Mouse (Mus musculus) midbrain, embryonic 11.5 days (tissue): ENCODE data around the gene Kank4. TPM values are rescaled to one million over a fixed set of nuclear protein-coding genes. Genes with fewer than 3 reads are reported as not detected.
"Not testable (repeated sequence)": the region's sequence is repeated elsewhere in the genome, so short reads cannot be mapped to it uniquely, and the experiment has no call there.

Experiments
- ATAC-seq: fragments of 200-750 bp; cut with Nextera tagmentation; 2 replicates; pipeline ENCODE4 v1.8.0; 2017; ENCODE audit warnings: moderate TSS enrichment, moderate library complexity; ENCODE audit not compliant: low FRiP score
- DNase-seq: peaks from one replicate; pipeline ENCODE4 v3.0.0; 2015; ENCODE audit warnings: low spot score; ENCODE audit errors: missing footprints
- H3K27ac ChIP-seq: fragments of 300-500 bp; sonication (generic); 2 replicates; pipeline ENCODE4 v1.5.1; 2014; ENCODE audit warnings: low read depth, low read length
- H3K27me3 ChIP-seq: fragments of 300-500 bp; sonication (generic); 2 replicates; pipeline ENCODE4 v1.6.1; 2014; ENCODE audit warnings: mild to moderate bottlenecking, low read length, moderate library complexity, mixed read lengths; ENCODE audit not compliant: control insufficient read depth, insufficient read depth
- H3K36me3 ChIP-seq: fragments of 300-500 bp; sonication (generic); 2 replicates; pipeline ENCODE4 v1.6.1; 2014; ENCODE audit warnings: mild to moderate bottlenecking, low read length, moderate library complexity, mixed read lengths; ENCODE audit not compliant: control insufficient read depth, insufficient read depth
- H3K4me1 ChIP-seq: fragments of 300-500 bp; sonication (generic); 2 replicates; pipeline ENCODE4 v1.6.1; 2014; ENCODE audit warnings: low read length; ENCODE audit not compliant: control insufficient read depth, insufficient read depth
- H3K4me2 ChIP-seq: fragments of 300-500 bp; sonication (generic); 2 replicates; pipeline ENCODE4 v1.6.1; 2014; ENCODE audit warnings: mild to moderate bottlenecking, moderate library complexity
- H3K4me3 ChIP-seq: fragments of 300-500 bp; sonication (generic); 2 replicates; pipeline ENCODE4 v1.5.1; 2014; ENCODE audit warnings: low read depth, low read length
- H3K9ac ChIP-seq: fragments of 300-500 bp; sonication (generic); 2 replicates; pipeline ENCODE4 v1.6.1; 2014; ENCODE audit warnings: low read length
- H3K9me3 ChIP-seq: fragments of 300-500 bp; sonication (generic); 2 replicates; pipeline ENCODE4 v1.6.1; 2016; ENCODE audit warnings: low read length; ENCODE audit not compliant: control insufficient read depth
- WGBS: fragments of 180-500 bp; shearing (Covaris S2); extraction: QIAGEN DNeasy Blood & Tissue Kit; methylation state at CpG from one replicate; pipeline ENCODE4 v1.1.7; 2014; 5-methylcytosine and 5-hydroxymethylcytosine counted together
- polyA plus RNA-seq: library from polyadenylated mRNA; unstranded; fragments of >200 nt; fragmentation: Nextera tagmentation; extraction: Ambion mirVana; gene quantifications from 2 replicates; pipeline ENCODE4 v1.2.1, GENCODE M21; 2014

The Kank4 gene
- polyA plus RNA-seq, 1 experiment from 2014 or later: 0.98 TPM

DNA sequence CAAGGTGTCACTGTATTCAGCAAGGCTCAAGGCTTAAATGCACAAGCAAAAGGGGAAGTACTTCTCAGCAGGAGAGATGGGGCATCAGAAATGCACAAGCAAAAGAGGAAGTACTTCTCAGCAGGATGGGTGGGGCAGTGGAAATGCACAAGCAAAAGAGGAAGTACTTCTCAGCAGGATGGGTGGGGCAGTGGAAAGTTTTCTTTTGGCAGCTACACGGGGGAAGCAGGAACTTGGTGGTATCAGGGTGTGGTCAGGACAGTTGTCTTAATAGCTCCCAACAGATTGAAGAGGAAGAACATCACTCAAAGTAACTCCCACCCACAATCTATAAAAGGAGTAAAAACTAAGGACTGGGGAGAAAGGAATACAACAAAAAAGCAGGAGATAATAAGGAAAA is 33.1 kb upstream of the Kank4 start:
- not testable (repeated sequence) for H3K36me3 ChIP-seq, H3K9me3 ChIP-seq, ATAC-seq, H3K27ac ChIP-seq, H3K9ac ChIP-seq, H3K27me3 ChIP-seq, DNase-seq, H3K4me1 ChIP-seq, H3K4me2 ChIP-seq, H3K4me3 ChIP-seq
- whole genome bisulfite sequencing: 86% methylated on average over 1 of the region's 1 CpGs

DNA sequence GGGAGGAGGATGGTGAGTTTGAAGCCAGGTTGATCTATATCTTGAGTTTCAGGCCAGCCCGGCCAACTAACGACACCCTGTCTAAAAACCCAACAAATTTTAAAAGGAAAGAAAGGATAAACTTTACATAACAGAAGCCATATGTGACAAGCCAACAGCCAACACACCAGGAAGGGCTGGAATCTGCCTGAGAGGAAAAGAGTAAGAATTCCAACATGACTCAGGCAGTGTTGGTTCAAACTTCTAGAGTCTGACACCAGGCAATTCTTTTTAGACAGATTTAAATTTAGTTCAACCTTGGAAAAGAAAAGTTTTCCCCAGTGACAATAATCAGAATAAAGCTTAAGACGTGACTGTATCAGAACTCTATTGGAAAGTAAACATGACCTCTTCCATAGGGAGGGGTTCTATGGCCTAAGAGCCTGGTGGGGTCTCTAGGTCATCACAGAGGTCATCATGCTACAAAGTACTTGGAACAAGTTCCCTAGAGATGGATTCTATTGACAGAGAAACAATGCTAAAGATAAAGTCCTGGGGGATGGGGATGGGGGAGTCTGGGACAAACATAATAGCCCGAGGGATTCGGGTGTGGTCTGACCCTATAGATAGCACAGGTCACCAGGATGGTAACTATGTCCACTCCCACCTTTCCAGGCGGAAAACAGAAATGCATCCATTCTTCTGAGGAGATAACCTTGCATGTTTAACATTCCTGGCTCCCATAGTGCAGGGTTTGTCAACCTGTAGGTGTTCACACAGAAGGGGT is 30.0 kb upstream of the Kank4 start:
- no peak overlapping the region for H3K27ac ChIP-seq
- 75% methylated on average over 6 of the region's 6 CpGs for WGBS
- H3K4me1 ChIP-seq: no peaks in the 10 kb centered on the region
- DNase-seq (no peak), ATAC-seq (no peak)
- no peak overlapping the region for H3K4me3 ChIP-seq
- H3K36me3 ChIP-seq: no peaks in the 10 kb centered on the region
- H3K9ac ChIP-seq: no peak overlapping the region
- no peaks in the 10 kb centered on the region for H3K9me3 ChIP-seq
- no peak overlapping the region for H3K4me2 ChIP-seq
- H3K27me3 ChIP-seq: no peaks in the 10 kb centered on the region

DNA sequence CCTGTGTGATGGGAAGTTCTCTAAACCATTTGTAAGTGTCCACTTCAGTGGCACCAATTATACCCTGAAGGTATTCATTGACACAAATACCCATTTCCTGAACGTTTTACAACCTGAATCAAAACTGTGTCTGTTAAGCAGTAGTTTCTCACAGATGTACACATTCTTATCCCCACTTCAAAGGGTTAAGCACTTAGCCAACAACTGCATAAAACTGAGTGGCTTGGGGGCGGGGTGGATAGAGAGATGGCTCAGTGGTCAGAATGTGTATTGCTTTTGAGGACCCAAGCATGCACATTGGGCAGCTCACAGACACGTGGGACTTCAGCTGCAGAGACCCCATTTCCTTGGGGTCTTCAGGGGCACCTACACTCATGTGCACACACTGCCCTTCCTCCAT is 29.1 kb upstream of the Kank4 start:
- DNase-seq: no peak
- Histone ChIP-seq H3K36me3 (no peaks in the 10 kb centered on the region), H3K27ac (no peak overlapping the region), H3K4me1 (no peaks in the 10 kb centered on the region), H3K27me3 (no peaks in the 10 kb centered on the region), H3K4me2 (no peak overlapping the region), H3K9ac (no peak overlapping the region), H3K4me3 (no peak overlapping the region), H3K9me3 (no peaks in the 10 kb centered on the region)
- 57% methylated on average over 3 of the region's 3 CpGs for WGBS
- no peak for ATAC-seq

DNA sequence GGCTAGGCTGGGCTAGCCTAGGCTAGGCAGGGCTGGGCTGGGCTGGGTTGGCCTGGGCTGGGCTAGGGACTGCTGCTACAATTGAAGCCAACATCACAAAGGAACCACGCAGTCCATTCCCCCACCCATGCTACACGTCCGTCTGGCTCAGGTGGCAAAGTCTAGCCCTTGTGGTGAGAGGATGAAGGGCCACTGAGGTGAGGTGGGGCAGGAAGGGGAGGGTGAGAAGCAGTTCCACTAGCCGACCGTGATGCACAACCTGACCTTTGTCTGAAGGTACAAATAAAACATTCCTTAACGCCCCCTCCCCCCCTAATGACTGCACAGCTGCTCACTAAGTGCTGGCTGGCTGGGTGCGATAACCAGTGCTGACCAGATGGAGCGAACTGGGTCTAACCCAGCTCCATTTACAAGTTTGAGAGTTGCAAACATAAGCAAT is 28.4 kb upstream of the Kank4 start:
- WGBS: 79% methylated on average over 8 of the region's 8 CpGs
- H3K9me3 ChIP-seq: no peaks in the 10 kb centered on the region
- H3K27ac ChIP-seq: no peak overlapping the region
- H3K27me3 ChIP-seq: no peaks in the 10 kb centered on the region
- no peak overlapping the region for H3K9ac ChIP-seq
- H3K4me1 ChIP-seq: peaks cover 2% of the 10 kb centered on the region; the same call in 1 of the 2 replicates
- no peaks in the 10 kb centered on the region for H3K36me3 ChIP-seq
- no peak overlapping the region for H3K4me2 ChIP-seq
- no peak for ATAC-seq
- DNase-seq: no peak
- no peak overlapping the region for H3K4me3 ChIP-seq

DNA sequence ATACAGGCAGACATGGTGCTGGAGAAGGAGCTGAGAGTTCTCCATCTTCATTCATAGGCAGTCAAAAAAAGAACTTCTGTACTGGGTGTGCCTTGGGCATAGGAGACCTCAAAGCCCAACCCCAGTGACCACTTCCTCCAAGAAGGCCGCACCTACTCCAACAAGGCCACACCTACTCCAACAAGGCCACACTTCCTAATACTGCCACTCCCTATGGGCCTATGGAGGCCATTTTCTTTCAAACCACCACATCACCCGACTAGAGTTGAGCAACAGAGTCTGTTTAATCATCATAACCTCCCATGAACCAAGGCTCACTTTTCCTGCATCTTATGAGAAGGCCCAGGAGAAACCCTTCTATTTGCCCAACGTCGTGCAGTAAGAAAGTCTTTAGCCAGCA is 27.9 kb upstream of the Kank4 start:
- H3K9me3 ChIP-seq: no peaks in the 10 kb centered on the region
- ATAC-seq (no peak), DNase-seq (no peak)
- H3K4me1 ChIP-seq: peaks cover 6% of the 10 kb centered on the region; the same call in 1 of the 2 replicates
- H3K36me3 ChIP-seq: no peaks in the 10 kb centered on the region
- no peaks in the 10 kb centered on the region for H3K27me3 ChIP-seq
- H3K27ac ChIP-seq: no peak overlapping the region
- H3K9ac ChIP-seq: no peak overlapping the region
- no peak overlapping the region for H3K4me3 ChIP-seq
- WGBS: 85% methylated on average over 4 of the region's 4 CpGs
- no peak overlapping the region for H3K4me2 ChIP-seq

DNA sequence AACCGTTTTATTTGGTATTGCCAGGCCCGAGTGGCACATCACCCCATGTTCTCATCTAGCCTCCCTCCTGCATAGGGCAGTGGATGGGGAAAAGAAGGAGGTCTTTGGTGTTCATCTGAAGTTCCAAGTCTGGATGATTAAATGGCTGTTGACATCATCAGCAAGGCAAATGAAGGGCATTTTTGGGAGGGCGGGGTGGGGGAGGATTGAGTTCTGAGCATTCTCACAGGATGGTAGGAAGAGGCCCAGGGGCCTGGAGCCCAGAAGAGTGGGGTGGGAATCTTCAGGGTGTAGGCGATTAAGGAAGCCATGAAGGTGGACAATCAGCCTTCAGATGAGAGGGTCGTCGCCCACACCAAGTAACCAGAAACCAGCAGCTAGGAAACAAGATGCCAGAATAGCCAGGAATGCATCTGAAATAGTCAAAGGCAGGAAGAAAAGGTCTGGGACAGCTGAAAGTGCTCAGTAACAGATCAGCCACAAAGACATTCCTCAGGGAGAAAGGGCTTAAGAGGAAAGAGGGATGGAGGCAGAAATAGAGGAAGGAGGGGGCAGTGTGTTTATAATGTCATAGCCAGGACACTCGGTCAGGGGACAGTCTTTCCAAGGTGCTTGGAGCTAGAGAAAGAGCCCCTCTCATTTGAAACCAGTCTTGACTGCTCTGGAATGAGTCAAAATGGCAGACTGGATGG is 26.7 kb upstream of the Kank4 start:
- H3K27ac ChIP-seq: no peak overlapping the region
- H3K9me3 ChIP-seq: no peaks in the 10 kb centered on the region
- H3K4me1 ChIP-seq: peaks cover 6% of the 10 kb centered on the region; the same call in 1 of the 2 replicates
- H3K36me3 ChIP-seq: no peaks in the 10 kb centered on the region
- no peak overlapping the region for H3K9ac ChIP-seq
- ATAC-seq (no peak), DNase-seq (no peak)
- 78% methylated on average over 7 of the region's 7 CpGs for WGBS
- no peaks in the 10 kb centered on the region for H3K27me3 ChIP-seq
- H3K4me2 ChIP-seq: no peak overlapping the region
- no peak overlapping the region for H3K4me3 ChIP-seq

DNA sequence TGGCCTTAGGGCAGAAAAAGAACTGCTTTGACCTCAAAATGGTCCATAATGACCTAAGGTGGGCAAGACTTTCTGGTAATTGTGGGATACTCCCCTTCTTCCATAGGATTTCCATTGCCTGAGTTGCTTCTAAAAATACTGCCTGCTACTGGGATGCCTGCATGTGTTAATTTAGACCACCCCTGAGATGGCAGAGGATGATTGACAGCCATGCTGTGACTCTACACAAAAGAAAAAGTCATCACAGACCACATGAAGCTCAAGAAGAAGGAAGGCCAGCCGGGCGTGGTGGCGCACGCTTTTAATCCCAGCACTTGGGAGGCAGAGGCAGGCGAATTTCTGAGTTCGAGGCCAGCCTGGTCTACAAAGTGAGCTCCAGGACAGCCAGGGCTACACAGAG is 23.9 kb upstream of the Kank4 start:
- ATAC-seq, DNase-seq, H3K4me1 ChIP-seq, H3K27me3 ChIP-seq, H3K4me2 ChIP-seq, H3K4me3 ChIP-seq, H3K27ac ChIP-seq, H3K9ac ChIP-seq, H3K36me3 ChIP-seq, H3K9me3 ChIP-seq: not testable (repeated sequence)
- 81% methylated on average over 4 of the region's 6 CpGs for WGBS

DNA sequence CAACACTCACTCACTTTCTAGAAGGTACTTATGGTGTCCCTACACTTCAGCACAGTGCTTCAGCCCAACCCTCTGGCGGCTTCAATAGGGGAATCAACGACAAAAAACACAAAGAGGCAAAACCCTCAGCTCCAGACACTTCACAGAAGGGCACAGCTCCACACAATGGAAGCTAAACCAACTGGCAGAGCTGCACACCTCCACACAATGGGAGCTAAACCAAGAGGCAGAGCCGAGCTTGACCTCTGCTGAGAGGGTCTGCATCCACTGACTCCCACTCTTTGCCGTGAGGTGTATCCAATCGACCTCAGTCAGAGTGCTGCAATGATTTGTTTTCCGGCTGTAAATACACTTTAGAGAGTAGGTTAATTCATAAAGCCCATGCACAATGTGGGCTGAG is 23.2 kb upstream of the Kank4 start:
- ATAC-seq: peak; percentile 71
- Histone ChIP-seq H3K27me3 (no peaks in the 10 kb centered on the region), H3K4me1 (peaks cover 6% of the 10 kb centered on the region; the same call in 1 of the 2 replicates), H3K9me3 (no peaks in the 10 kb centered on the region), H3K36me3 (no peaks in the 10 kb centered on the region), H3K4me2 (no peak overlapping the region), H3K4me3 (no peak overlapping the region), H3K27ac (no peak overlapping the region), H3K9ac (peak overlapping the region; percentile 16; the same call in 1 of the 2 replicates)
- 26% methylated on average over 6 of the region's 6 CpGs for WGBS
- peak; percentile 89 for DNase-seq

DNA sequence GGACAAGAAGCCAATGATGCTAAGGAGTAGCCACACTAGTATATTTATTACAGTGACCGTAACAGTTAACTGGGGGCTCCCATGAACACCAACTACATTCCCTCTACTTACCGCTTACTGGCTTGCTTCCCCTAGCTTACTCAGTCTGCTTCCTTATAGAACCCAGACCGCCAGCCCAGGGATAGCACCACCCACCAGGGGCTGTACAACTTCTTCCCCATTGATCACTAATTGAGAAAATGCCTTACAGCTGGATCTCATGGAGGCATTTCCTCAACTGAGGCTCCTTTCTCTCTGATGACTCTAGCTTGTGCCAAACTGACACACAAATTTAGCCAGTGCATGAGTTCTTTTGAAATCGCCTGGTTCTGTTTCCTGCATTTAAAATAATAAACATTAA is 21.6 kb upstream of the Kank4 start:
- WGBS: 88% methylated on average over 4 of the region's 4 CpGs
- no peak for DNase-seq
- H3K27ac ChIP-seq: no peak overlapping the region
- H3K36me3 ChIP-seq: no peaks in the 10 kb centered on the region
- no peak overlapping the region for H3K4me3 ChIP-seq
- H3K27me3 ChIP-seq: no peaks in the 10 kb centered on the region
- no peaks in the 10 kb centered on the region for H3K9me3 ChIP-seq
- H3K9ac ChIP-seq: no peak overlapping the region
- no peak for ATAC-seq
- H3K4me2 ChIP-seq: no peak overlapping the region
- H3K4me1 ChIP-seq: peaks cover 6% of the 10 kb centered on the region; the same call in 1 of the 2 replicates
